Mouse (Mus musculus) heart, embryonic 12.5 days (tissue): ENCODE measurements around the gene Anks6. TPM values are rescaled to one million over a fixed set of nuclear protein-coding genes. Genes with fewer than 3 reads are reported as not detected.

ENCODE experiments used
- ATAC-seq: fragments of 200-750 bp; cut with Nextera tagmentation; 2 replicates; pipeline ENCODE4 v1.8.0; 2017; ENCODE audit warnings: moderate TSS enrichment, moderate library complexity; ENCODE audit not compliant: insufficient number of reproducible peaks, low FRiP score
- H3K27ac ChIP-seq: fragments of 300-500 bp; sonication (generic); 2 replicates; pipeline ENCODE4 v1.5.1; 2016; ENCODE audit warnings: mild to moderate bottlenecking, moderate library complexity; ENCODE audit not compliant: poor library complexity, severe bottlenecking
- H3K27me3 ChIP-seq: fragments of 300-500 bp; sonication (generic); replicated peaks from 2 replicates; pipeline ENCODE4 v1.6.1; 2016; ENCODE audit warnings: mild to moderate bottlenecking, moderate library complexity
- H3K36me3 ChIP-seq: fragments of 300-500 bp; sonication (generic); 2 replicates; pipeline ENCODE4 v1.6.1; 2016; ENCODE audit warnings: mild to moderate bottlenecking, moderate library complexity
- H3K4me1 ChIP-seq: fragments of 300-500 bp; sonication (generic); replicated peaks from 2 replicates; pipeline ENCODE4 v1.6.1; 2016; ENCODE audit warnings: mild to moderate bottlenecking
- H3K4me2 ChIP-seq: fragments of 300-500 bp; sonication (generic); 2 replicates; pipeline ENCODE4 v1.6.1; 2016; ENCODE audit warnings: mild to moderate bottlenecking, moderate library complexity
- H3K4me3 ChIP-seq: fragments of 300-500 bp; sonication (generic); 2 replicates; pipeline ENCODE4 v1.5.1; 2016; ENCODE audit warnings: mild to moderate bottlenecking
- H3K9ac ChIP-seq: fragments of 300-500 bp; sonication (generic); 2 replicates; pipeline ENCODE4 v1.6.1; 2016; ENCODE audit warnings: mild to moderate bottlenecking, moderate library complexity
- H3K9me3 ChIP-seq: fragments of 300-500 bp; sonication (generic); replicated peaks from 2 replicates; pipeline ENCODE4 v1.6.1; 2016; ENCODE audit warnings: mild to moderate bottlenecking, moderate library complexity
- WGBS: fragments of 180-500 bp; shearing (Covaris S2); methylation state at CpG from one replicate; pipeline ENCODE4 v1.1.7; 2016; 5-methylcytosine and 5-hydroxymethylcytosine counted together
- polyA plus RNA-seq: library from polyadenylated mRNA; unstranded; fragments of >200 nt; fragmentation: Nextera tagmentation; extraction: Ambion mirVana; gene quantifications from 2 replicates; pipeline ENCODE4 v1.2.1, GENCODE M21; 2016

Anks6 gene
- polyA plus RNA-seq, 1 experiment from 2014 or later, result 2.7 TPM

GRCm38 (mm10) chr4:47043866-47044265 lies 13.4 kb downstream of the Anks6 start:
- H3K4me1 ChIP-seq, result peaks cover 4% of the 10 kb centered on the region; the same call in 1 of the 2 replicates
- no peak overlapping the region for H3K4me3 ChIP-seq
- no peak overlapping the region for H3K4me2 ChIP-seq
- ATAC-seq, result no peak
- no peak overlapping the region for H3K9ac ChIP-seq
- H3K27ac ChIP-seq, result no peak overlapping the region
- no peaks in the 10 kb centered on the region for H3K9me3 ChIP-seq
- H3K27me3 ChIP-seq, result no peaks in the 10 kb centered on the region
- H3K36me3 ChIP-seq, result peaks cover 8% of the 10 kb centered on the region; the same call in 1 of the 2 replicates
- WGBS, result 85% methylated on average over 9 of the region's 9 CpGs

GRCm38 (mm10) chr4:47039586-47039985 lies 17.6 kb downstream of the Anks6 start:
- H3K27ac ChIP-seq, result no peak overlapping the region
- ATAC-seq, result no peak
- H3K4me2 ChIP-seq, result no peak overlapping the region
- no peaks in the 10 kb centered on the region for H3K27me3 ChIP-seq
- no peak overlapping the region for H3K4me3 ChIP-seq
- no peaks in the 10 kb centered on the region for H3K4me1 ChIP-seq
- no peaks in the 10 kb centered on the region for H3K9me3 ChIP-seq
- H3K36me3 ChIP-seq, result peaks cover 8% of the 10 kb centered on the region; the same call in 1 of the 2 replicates
- WGBS, result 89% methylated on average over 10 of the region's 10 CpGs
- no peak overlapping the region for H3K9ac ChIP-seq

- Histone ChIP-seq H3K36me3 (peaks cover 8% of the 10 kb centered on the region; the same call in 1 of the 2 replicates), H3K9me3 (no peaks in the 10 kb centered on the region), H3K27me3 (no peaks in the 10 kb centered on the region), H3K27ac (no peak overlapping the region), H3K4me3 (no peak overlapping the region), H3K4me1 (no peaks in the 10 kb centered on the region), H3K9ac (no peak overlapping the region), H3K4me2 (no peak overlapping the region)
- no peak; the same call in 1 of the 2 replicates for ATAC-seq
- WGBS, result 8% methylated on average over 5 of the region's 5 CpGs
These were observed 19.9 kb downstream of the Anks6 start for GRCm38 (mm10) chr4:47037321-47037657.

- H3K36me3 ChIP-seq, result peaks cover 8% of the 10 kb centered on the region; the same call in 1 of the 2 replicates
- no peak overlapping the region for H3K4me3 ChIP-seq
- H3K4me2 ChIP-seq, result no peak overlapping the region
- no peaks in the 10 kb centered on the region for H3K4me1 ChIP-seq
- no peaks in the 10 kb centered on the region for H3K27me3 ChIP-seq
- no peak overlapping the region for H3K9ac ChIP-seq
- ATAC-seq, result no peak
- H3K27ac ChIP-seq, result no peak overlapping the region
- H3K9me3 ChIP-seq, result no peaks in the 10 kb centered on the region
- WGBS, result 62% methylated on average over 13 of the region's 13 CpGs
These were observed 20.5 kb downstream of the Anks6 start for GRCm38 (mm10) chr4:47036486-47037320.

GRCm38 (mm10) chr4:47035536-47035935 lies 21.7 kb downstream of the Anks6 start:
- peaks cover 8% of the 10 kb centered on the region; the same call in 1 of the 2 replicates for H3K36me3 ChIP-seq
- no peaks in the 10 kb centered on the region for H3K4me1 ChIP-seq
- H3K9ac ChIP-seq, result no peak overlapping the region
- H3K27me3 ChIP-seq, result no peaks in the 10 kb centered on the region
- no peak overlapping the region for H3K27ac ChIP-seq
- H3K4me2 ChIP-seq, result no peak overlapping the region
- no peaks in the 10 kb centered on the region for H3K9me3 ChIP-seq
- 70% methylated on average over 14 of the region's 14 CpGs for WGBS
- ATAC-seq, result no peak
- H3K4me3 ChIP-seq, result no peak overlapping the region

GRCm38 (mm10) chr4:47032171-47032570 lies 25.1 kb downstream of the Anks6 start:
- no peak overlapping the region for H3K4me2 ChIP-seq
- H3K9ac ChIP-seq, result no peak overlapping the region
- H3K9me3 ChIP-seq, result no peaks in the 10 kb centered on the region
- H3K27ac ChIP-seq, result no peak overlapping the region
- ATAC-seq, result no peak
- no peak overlapping the region for H3K4me3 ChIP-seq
- no peaks in the 10 kb centered on the region; the same call in 1 of the 2 replicates for H3K36me3 ChIP-seq
- WGBS, result 79% methylated on average over 8 of the region's 8 CpGs
- H3K4me1 ChIP-seq, result no peaks in the 10 kb centered on the region
- no peaks in the 10 kb centered on the region for H3K27me3 ChIP-seq

- H3K27ac ChIP-seq, result no peak overlapping the region
- no peaks in the 10 kb centered on the region for H3K4me1 ChIP-seq
- ATAC-seq, result no peak
- WGBS, result 64% methylated on average over 5 of the region's 5 CpGs
- no peak overlapping the region for H3K4me2 ChIP-seq
- H3K27me3 ChIP-seq, result no peaks in the 10 kb centered on the region
- peaks cover 2% of the 10 kb centered on the region; the same call in 1 of the 2 replicates for H3K36me3 ChIP-seq
- no peak overlapping the region for H3K9ac ChIP-seq
- no peak overlapping the region for H3K4me3 ChIP-seq
- H3K9me3 ChIP-seq, result no peaks in the 10 kb centered on the region
These were observed 28.4 kb downstream of the Anks6 start for GRCm38 (mm10) chr4:47028791-47029190.

GRCm38 (mm10) chr4:47023949-47024348 lies 33.3 kb downstream of the Anks6 start:
- Histone ChIP-seq H3K27ac (no peak overlapping the region), H3K4me3 (no peak overlapping the region), H3K27me3 (0 out of 2 replicates have a peak, but pooled peaks cover 7% of the 10 kb centered on the region), H3K9me3 (no peaks in the 10 kb centered on the region), H3K36me3 (peaks cover 2% of the 10 kb centered on the region; the same call in 1 of the 2 replicates), H3K4me1 (peaks cover 12% of the 10 kb centered on the region), H3K4me2 (no peak overlapping the region), H3K9ac (no peak overlapping the region)
- 62% methylated on average over 6 of the region's 6 CpGs for WGBS
- ATAC-seq, result no peak

- no peak overlapping the region for H3K4me2 ChIP-seq
- no peak for ATAC-seq
- peaks cover 2% of the 10 kb centered on the region; the same call in 1 of the 2 replicates for H3K36me3 ChIP-seq
- no peak overlapping the region for H3K4me3 ChIP-seq
- H3K9me3 ChIP-seq, result no peaks in the 10 kb centered on the region
- 51% methylated on average over 10 of the region's 10 CpGs for WGBS
- no peak overlapping the region for H3K27ac ChIP-seq
- no peak overlapping the region for H3K9ac ChIP-seq
- peaks cover 12% of the 10 kb centered on the region for H3K4me1 ChIP-seq
- H3K27me3 ChIP-seq, result 0 out of 2 replicates have a peak, but pooled peaks cover 7% of the 10 kb centered on the region
These were observed 34.2 kb downstream of the Anks6 start for GRCm38 (mm10) chr4:47022804-47023603.

- Histone ChIP-seq H3K27ac (no peak overlapping the region), H3K9ac (no peak overlapping the region), H3K27me3 (0 out of 2 replicates have a peak, but pooled peaks cover 7% of the 10 kb centered on the region), H3K4me3 (no peak overlapping the region), H3K4me2 (no peak overlapping the region), H3K36me3 (peaks cover 14% of the 10 kb centered on the region; the same call in 1 of the 2 replicates), H3K4me1 (peaks cover 14% of the 10 kb centered on the region), H3K9me3 (no peaks in the 10 kb centered on the region)
- ATAC-seq, result no peak
- 19% methylated on average over 5 of the region's 5 CpGs for WGBS
These were observed 36.7 kb downstream of the Anks6 start for GRCm38 (mm10) chr4:47020563-47020962.

- 27% methylated on average over 3 of the region's 3 CpGs for WGBS
- peaks cover 1% of the 10 kb centered on the region for H3K27me3 ChIP-seq
- H3K36me3 ChIP-seq, result peaks cover 13% of the 10 kb centered on the region; the same call in 1 of the 2 replicates
- no peak overlapping the region for H3K9ac ChIP-seq
- H3K9me3 ChIP-seq, result no peaks in the 10 kb centered on the region
- no peak overlapping the region for H3K27ac ChIP-seq
- H3K4me3 ChIP-seq, result no peak overlapping the region
- no peak for ATAC-seq
- H3K4me1 ChIP-seq, result peaks cover 10% of the 10 kb centered on the region
- H3K4me2 ChIP-seq, result no peak overlapping the region
These were observed 42.1 kb downstream of the Anks6 start for GRCm38 (mm10) chr4:47015156-47015555.
